Mouse (Mus musculus): ENCODE data around the gene Btbd35f26.
"Not testable (repeated sequence)": the region's sequence is repeated elsewhere in the genome, so short reads cannot be mapped to it uniquely, and the experiment has no call there.

Gene Btbd35f26

GRCm38 (mm10) chrX:31336154-31336553 is at the start of gene Btbd35f26:
Btbd35f26 (plus strand) TSS chrX:31336454.
- DNase-seq (ENCODE audit: low read depth, low spot score) = not testable (repeated sequence)

- not testable (repeated sequence) for DNase-seq (ENCODE audit: low read depth, low spot score)
Measured at GRCm38 (mm10) chrX:31341924-31342323, 5.7 kb downstream of the Btbd35f26 start.

GRCm38 (mm10) chrX:31383818-31384217 is 47.6 kb downstream of the Btbd35f26 start, which contains the start of gene Btbd35f19:
Btbd35f19 (minus strand) TSS chrX:31383918.
- not testable (repeated sequence) for DNase-seq (ENCODE audit: low read depth, low spot score)

All from embryo, embryonic 11.5 days (tissue).